Mouse (Mus musculus) heart, postnatal 25 days (tissue): ENCODE measurements at regions not wholly inside any gene's neighbourhood (a gene's known extent, or its start where the extent isn't known, plus 50 kb on each side); places are given as distances from the start of the nearest gene placed in this dataset.
"Not testable (repeated sequence)": the region's sequence is repeated elsewhere in the genome, so short reads cannot be mapped to it uniquely, and the experiment has no call there.

Experiments
- DNase-seq: peaks from one replicate; pipeline ENCODE4 v3.0.0; 2022; ENCODE audit warnings: low spot score
- intact Hi-C: fragments of 180-260 bp; cut with DNase I; formaldehyde crosslinking; loops from one replicate; pipeline ENCODE4 v1.15.1; 2025

GRCm38 (mm10) chr6:19855476-19855875 is 989.4 kb downstream of the Ankrd7 start:
- DNase-seq, intact Hi-C loops: not testable (repeated sequence)

- intact Hi-C loops: no loop called here
- DNase-seq: no peak
These were observed 998.0 kb downstream of the Ankrd7 start for GRCm38 (mm10) chr6:19864101-19864500.

GRCm38 (mm10) chr6:19869697-19870096 is 1003.6 kb downstream of the Ankrd7 start:
- no peak for DNase-seq
- intact Hi-C loops: no loop called here

- intact Hi-C loops: no loop called here
- no peak for DNase-seq
These were observed 1045.1 kb downstream of the Ankrd7 start for GRCm38 (mm10) chr6:19911181-19911580.

- DNase-seq, intact Hi-C loops: not testable (repeated sequence)
These were observed 1075.7 kb downstream of the Ankrd7 start for GRCm38 (mm10) chr6:19941784-19942183.

GRCm38 (mm10) chr6:19944334-19944733 is 1078.2 kb downstream of the Ankrd7 start:
- DNase-seq: no peak
- intact Hi-C loops: no loop called here

GRCm38 (mm10) chr6:19945693-19946092 is 1079.6 kb downstream of the Ankrd7 start:
- intact Hi-C loops: no loop called here
- DNase-seq: no peak

- intact Hi-C loops: no loop called here
These were observed 1109.8 kb downstream of the Ankrd7 start for GRCm38 (mm10) chr6:19975898-19976297.

GRCm38 (mm10) chr6:19991829-19992228 is 1125.7 kb downstream of the Ankrd7 start:
- intact Hi-C loops: no loop called here
- no peak for DNase-seq

More at GRCm38 (mm10) chr6:19975898-19976297, 1109.8 kb downstream of the Ankrd7 start:
- DNase-seq: no peak

GRCm38 (mm10) chr6:20028466-20028865 is 1162.3 kb downstream of the Ankrd7 start:
- no peak for DNase-seq
- intact Hi-C loops: no loop called here

- intact Hi-C loops: no loop called here
- peak; percentile 3 for DNase-seq
These were observed 1171.7 kb downstream of the Ankrd7 start for GRCm38 (mm10) chr6:20037769-20038168.

- intact Hi-C loops: no loop called here
- DNase-seq: no peak
These were observed 1136.6 kb upstream of the Kcnd2 start for GRCm38 (mm10) chr6:20078666-20079065.

GRCm38 (mm10) chr6:20092057-20092917 is 1123.0 kb upstream of the Kcnd2 start:
- DNase-seq: no peak
- intact Hi-C loops: no loop called here

- intact Hi-C loops, DNase-seq: not testable (repeated sequence)
These were observed 1081.3 kb upstream of the Kcnd2 start for GRCm38 (mm10) chr6:20133991-20134390.

GRCm38 (mm10) chr6:20137546-20137945 is 1077.8 kb upstream of the Kcnd2 start:
- no peak for DNase-seq
- intact Hi-C loops: no loop called here
